Mouse (Mus musculus) stomach, embryonic 14.5 days (tissue): ENCODE results near the gene Gm17949. TPM values are rescaled to one million over a fixed set of nuclear protein-coding genes. Genes with fewer than 3 reads are reported as not detected.

Experiments used
- ATAC-seq: fragments of 200-750 bp; cut with Nextera tagmentation; 2 replicates; pipeline ENCODE4 v1.8.0; 2017; ENCODE audit warnings: low read depth, moderate TSS enrichment; ENCODE audit not compliant: insufficient number of reproducible peaks, insufficient read depth, low FRiP score
- H3K27ac ChIP-seq: fragments of 300-500 bp; sonication (generic); 2 replicates; pipeline ENCODE4 v1.5.1; 2014; ENCODE audit warnings: mild to moderate bottlenecking, low read length, moderate library complexity, mixed read lengths
- H3K27me3 ChIP-seq: fragments of 300-500 bp; sonication (generic); 2 replicates; pipeline ENCODE4 v1.6.1; 2014; ENCODE audit warnings: low read length, control low read depth, mixed read lengths; ENCODE audit not compliant: control insufficient read depth, insufficient read depth
- H3K36me3 ChIP-seq: fragments of 300-500 bp; sonication (generic); 2 replicates; pipeline ENCODE4 v1.6.1; 2014; ENCODE audit warnings: mild to moderate bottlenecking, control low read depth, low read length, moderate library complexity, mixed read lengths; ENCODE audit not compliant: control insufficient read depth, insufficient read depth
- H3K4me1 ChIP-seq: fragments of 300-500 bp; sonication (generic); 2 replicates; pipeline ENCODE4 v1.6.1; 2014; ENCODE audit warnings: low read length, control low read depth, mixed read lengths; ENCODE audit not compliant: control insufficient read depth, insufficient read depth
- H3K4me2 ChIP-seq: fragments of 300-500 bp; sonication (generic); replicated peaks from 2 replicates; pipeline ENCODE4 v1.6.1; 2014; ENCODE audit warnings: low read depth, low read length, control low read depth
- H3K4me3 ChIP-seq: fragments of 300-500 bp; sonication (generic); 2 replicates; pipeline ENCODE4 v1.5.1; 2014; ENCODE audit warnings: low read depth, low read length, control low read depth
- H3K9ac ChIP-seq: fragments of 300-500 bp; sonication (generic); replicated peaks from 2 replicates; pipeline ENCODE4 v1.6.1; 2014; ENCODE audit warnings: low read depth, mild to moderate bottlenecking, control low read depth, low read length, moderate library complexity, mixed read lengths
- H3K9me3 ChIP-seq: fragments of 300-500 bp; sonication (generic); 2 replicates; pipeline ENCODE4 v1.6.1; 2016; ENCODE audit warnings: low read depth, low read length, control low read depth; ENCODE audit not compliant: control insufficient read depth
- WGBS: fragments of 180-500 bp; shearing (Covaris S2); extraction: QIAGEN DNeasy Blood & Tissue Kit; methylation state at CpG from one replicate; pipeline ENCODE4 v1.1.7; 2014; 5-methylcytosine and 5-hydroxymethylcytosine counted together
- polyA plus RNA-seq: library from polyadenylated mRNA; unstranded; fragments of >200 nt; fragmentation: Nextera tagmentation; extraction: Ambion mirVana; gene quantifications from 2 replicates; pipeline ENCODE4 v1.2.1, GENCODE M21; 2014

Gene Gm17949
- polyA plus RNA-seq, 1 experiment from 2014 or later, result 0.77 TPM

DNA sequence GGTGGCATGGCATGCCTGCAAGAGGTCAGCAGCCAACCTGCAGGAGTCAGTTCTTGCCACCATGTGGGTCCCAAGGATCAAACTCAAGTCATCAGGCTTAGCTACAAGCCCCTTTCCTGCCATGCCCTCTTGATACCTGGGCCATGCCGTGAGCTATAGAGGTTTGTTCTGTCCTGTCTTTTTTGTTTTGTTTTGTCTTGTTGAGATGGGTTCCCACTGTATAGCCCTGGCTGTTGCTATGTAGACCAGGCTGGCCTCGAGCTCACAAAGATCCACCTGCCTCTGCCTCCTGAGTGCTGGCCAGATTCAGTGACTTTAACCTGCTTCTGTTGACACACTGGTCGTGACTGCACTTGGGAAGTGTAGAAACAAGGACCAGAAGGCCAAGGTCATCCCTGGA lies 35.9 kb upstream of the Gm17949 start:
- Histone ChIP-seq H3K9me3 (no peaks in the 10 kb centered on the region), H3K4me2 (no peak overlapping the region), H3K36me3 (no peaks in the 10 kb centered on the region), H3K27me3 (no peaks in the 10 kb centered on the region), H3K4me3 (no peak overlapping the region), H3K9ac (no peak overlapping the region), H3K4me1 (no peaks in the 10 kb centered on the region), H3K27ac (no peak overlapping the region)
- ATAC-seq, result no peak
- WGBS, result 69% methylated on average over 3 of the region's 3 CpGs

DNA sequence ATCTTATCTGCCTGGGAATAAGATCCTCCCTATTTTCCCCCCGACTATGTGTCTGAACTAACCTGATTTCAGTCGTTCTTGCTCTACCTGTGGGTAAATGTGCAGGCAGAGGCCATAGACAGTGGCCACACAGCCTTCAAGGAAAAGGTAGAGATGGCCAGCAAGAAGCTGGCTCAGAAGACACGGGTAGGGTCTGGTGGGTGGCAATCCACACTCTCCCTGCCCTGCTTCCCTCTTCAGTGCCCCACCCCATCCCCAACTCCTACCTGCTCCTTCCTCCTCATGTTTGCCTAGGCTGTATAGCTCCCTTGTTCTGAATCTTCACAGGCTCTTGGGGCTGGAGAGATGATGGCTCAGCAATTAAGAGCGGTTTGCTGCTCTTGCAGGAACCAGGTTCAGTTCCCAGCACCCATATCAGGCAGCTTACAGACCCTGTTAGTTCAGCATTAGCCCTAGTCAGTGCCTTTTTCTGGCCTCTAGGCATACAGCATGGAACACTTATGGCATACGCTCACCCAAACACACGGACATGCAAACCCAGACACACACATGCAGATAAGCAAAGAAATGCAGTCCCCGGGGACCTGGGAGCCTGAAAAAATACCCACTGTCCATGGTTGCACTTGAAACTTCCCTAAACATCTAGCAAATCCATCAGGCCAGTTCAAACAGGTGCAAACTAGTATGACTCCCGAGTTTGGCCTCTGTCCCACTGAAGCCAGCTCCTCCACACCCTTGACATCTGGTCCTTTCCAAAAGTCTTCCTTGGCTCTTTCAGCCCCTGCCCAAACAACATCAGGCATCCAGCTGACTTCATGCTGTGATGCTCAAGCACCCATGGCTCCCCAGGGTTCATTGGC lies 34.5 kb upstream of the Gm17949 start:
- Histone ChIP-seq H3K9me3 (no peaks in the 10 kb centered on the region), H3K4me3 (no peak overlapping the region), H3K4me2 (no peak overlapping the region), H3K27me3 (no peaks in the 10 kb centered on the region), H3K36me3 (no peaks in the 10 kb centered on the region), H3K9ac (no peak overlapping the region), H3K4me1 (no peaks in the 10 kb centered on the region), H3K27ac (no peak overlapping the region)
- 71% methylated on average over 8 of the region's 8 CpGs for WGBS
- no peak for ATAC-seq

DNA sequence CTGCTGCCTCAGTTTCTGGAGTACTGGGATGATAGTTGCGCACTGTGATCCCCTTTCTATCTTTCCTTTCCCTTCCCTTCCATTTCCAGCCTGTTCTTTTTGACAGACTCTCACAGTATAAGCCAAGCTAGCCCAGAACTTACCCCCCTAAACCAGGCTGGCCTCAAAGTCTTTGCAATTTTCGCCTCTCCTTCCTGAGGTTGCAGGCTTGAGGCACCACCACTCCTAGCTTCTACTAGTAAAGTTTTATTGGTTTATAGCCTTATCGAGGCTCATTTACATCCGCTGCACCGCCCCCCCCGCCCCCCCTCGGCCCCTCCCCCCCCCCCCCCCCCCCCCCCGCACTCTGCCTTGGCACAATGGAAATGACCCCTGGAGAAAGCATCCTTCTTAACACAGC lies 31.7 kb upstream of the Gm17949 start:
- no peak overlapping the region for H3K27ac ChIP-seq
- H3K36me3 ChIP-seq, result no peaks in the 10 kb centered on the region
- no peak overlapping the region for H3K4me2 ChIP-seq
- H3K9me3 ChIP-seq, result no peaks in the 10 kb centered on the region
- 29% methylated on average over 7 of the region's 8 CpGs for WGBS
- no peak overlapping the region for H3K9ac ChIP-seq
- H3K27me3 ChIP-seq, result no peaks in the 10 kb centered on the region
- ATAC-seq, result no peak
- H3K4me3 ChIP-seq, result no peak overlapping the region
- H3K4me1 ChIP-seq, result no peaks in the 10 kb centered on the region

DNA sequence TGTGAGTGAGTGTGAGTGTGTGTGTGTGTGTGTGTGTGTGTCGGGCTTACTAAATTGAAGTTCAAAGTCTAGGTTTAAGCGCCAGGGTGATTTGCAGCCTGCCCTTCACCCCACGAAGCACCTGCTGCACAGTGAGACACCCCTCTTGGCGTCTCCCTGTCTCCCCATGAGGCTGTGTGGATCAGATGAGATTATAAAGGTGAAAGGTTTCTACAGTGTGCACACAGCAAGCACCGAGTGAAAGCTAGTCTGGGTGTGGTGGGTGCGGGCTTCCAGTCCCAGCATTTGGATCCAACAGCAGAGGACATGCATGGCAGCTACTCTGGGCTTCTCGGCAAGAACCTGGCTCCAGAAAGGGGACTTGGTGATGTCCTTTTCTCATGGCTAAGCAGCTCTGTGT lies 30.2 kb upstream of the Gm17949 start:
- no peak overlapping the region for H3K9ac ChIP-seq
- no peak overlapping the region for H3K4me3 ChIP-seq
- no peaks in the 10 kb centered on the region for H3K27me3 ChIP-seq
- H3K4me1 ChIP-seq, result no peaks in the 10 kb centered on the region
- no peak overlapping the region for H3K4me2 ChIP-seq
- H3K9me3 ChIP-seq, result no peaks in the 10 kb centered on the region
- H3K36me3 ChIP-seq, result no peaks in the 10 kb centered on the region
- H3K27ac ChIP-seq, result no peak overlapping the region
- ATAC-seq, result no peak
- 62% methylated on average over 7 of the region's 7 CpGs for WGBS

DNA sequence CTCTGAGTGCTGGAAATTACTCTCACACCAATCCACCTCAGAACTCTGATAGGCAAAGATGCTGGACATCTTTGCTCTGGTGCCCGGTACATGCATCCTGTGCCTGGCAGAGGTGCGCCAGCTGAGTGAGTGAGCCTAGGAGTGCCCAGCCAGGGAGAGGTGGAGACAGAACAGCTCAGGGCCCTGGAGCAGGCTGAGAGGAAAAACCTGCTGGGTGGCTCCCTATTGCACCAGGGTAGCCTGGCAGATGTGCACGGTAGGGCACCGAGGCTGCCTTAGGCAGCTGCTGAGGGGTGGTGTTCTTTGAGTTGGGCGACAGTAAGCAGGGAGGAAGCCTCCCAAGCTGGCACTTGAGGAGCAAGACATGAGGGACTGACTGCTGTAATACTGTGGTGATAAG lies 29.3 kb upstream of the Gm17949 start, which contains the start of gene Acer1:
Gene Acer1, minus strand, starts transcription at position 114 of the 400 bp plus-strand sequence.
- no peak for ATAC-seq
- no peaks in the 10 kb centered on the region for H3K36me3 ChIP-seq
- no peak within 1 kb of the TSS for H3K27ac ChIP-seq
- H3K9ac ChIP-seq, result no peak within 1 kb of the TSS
- no peaks in the 10 kb centered on the region for H3K27me3 ChIP-seq
- H3K4me3 ChIP-seq, result no peak within 1 kb of the TSS
- H3K4me2 ChIP-seq, result no peak within 1 kb of the TSS
- no peaks in the 10 kb centered on the region for H3K4me1 ChIP-seq
- WGBS, result 75% methylated on average over 5 of the region's 5 CpGs
- H3K9me3 ChIP-seq, result no peaks in the 10 kb centered on the region

DNA sequence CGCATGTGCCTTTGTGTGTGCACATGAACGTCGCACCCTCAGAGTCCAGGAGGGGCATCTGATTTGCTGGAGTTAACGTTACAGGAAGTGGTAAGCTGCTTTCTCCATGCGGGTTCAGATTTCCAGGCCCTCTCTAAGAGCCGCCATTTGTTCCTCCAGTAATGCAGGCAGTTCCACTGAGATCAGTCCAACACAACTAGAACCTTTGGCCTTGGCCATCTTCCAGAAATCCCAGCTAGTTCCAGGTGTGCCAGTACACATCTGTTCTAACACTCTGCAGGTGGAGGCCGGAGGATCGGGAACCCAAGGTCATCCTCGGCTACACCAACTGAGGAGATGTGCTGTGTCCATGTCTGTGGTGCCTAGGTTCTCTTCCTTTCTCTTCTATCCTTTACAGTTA lies 26.4 kb upstream of the Gm17949 start:
- WGBS, result 83% methylated on average over 9 of the region's 9 CpGs
- Histone ChIP-seq H3K27ac (no peak overlapping the region), H3K4me3 (no peak overlapping the region), H3K4me1 (no peaks in the 10 kb centered on the region), H3K9me3 (no peaks in the 10 kb centered on the region), H3K9ac (no peak overlapping the region), H3K4me2 (no peak overlapping the region), H3K27me3 (no peaks in the 10 kb centered on the region), H3K36me3 (no peaks in the 10 kb centered on the region)
- no peak for ATAC-seq

DNA sequence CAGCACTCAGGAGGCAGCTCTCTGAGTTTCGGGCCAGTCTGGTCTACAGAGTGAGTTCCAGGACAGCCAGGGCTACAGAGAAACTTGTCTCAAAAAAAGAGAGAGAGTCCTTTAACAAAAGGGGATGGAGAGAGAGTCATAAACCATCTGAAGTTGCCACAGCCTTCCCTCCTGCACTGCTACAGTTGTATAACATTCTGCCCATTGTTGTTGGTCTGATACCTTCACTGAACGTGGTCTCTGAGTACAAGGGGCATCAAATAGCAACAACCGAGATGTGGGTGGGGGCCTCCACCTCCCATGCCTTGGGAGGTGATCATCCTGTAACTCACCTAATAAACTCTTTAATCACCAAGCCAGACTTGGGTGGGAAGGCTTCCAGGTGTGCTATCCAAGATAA lies 25.6 kb upstream of the Gm17949 start:
- Histone ChIP-seq H3K4me3 (no peak overlapping the region), H3K4me1 (no peaks in the 10 kb centered on the region), H3K27ac (no peak overlapping the region), H3K4me2 (no peak overlapping the region), H3K9me3 (no peaks in the 10 kb centered on the region), H3K36me3 (no peaks in the 10 kb centered on the region), H3K9ac (no peak overlapping the region), H3K27me3 (no peaks in the 10 kb centered on the region)
- WGBS, result 69% methylated on average over 3 of the region's 3 CpGs
- ATAC-seq, result no peak

DNA sequence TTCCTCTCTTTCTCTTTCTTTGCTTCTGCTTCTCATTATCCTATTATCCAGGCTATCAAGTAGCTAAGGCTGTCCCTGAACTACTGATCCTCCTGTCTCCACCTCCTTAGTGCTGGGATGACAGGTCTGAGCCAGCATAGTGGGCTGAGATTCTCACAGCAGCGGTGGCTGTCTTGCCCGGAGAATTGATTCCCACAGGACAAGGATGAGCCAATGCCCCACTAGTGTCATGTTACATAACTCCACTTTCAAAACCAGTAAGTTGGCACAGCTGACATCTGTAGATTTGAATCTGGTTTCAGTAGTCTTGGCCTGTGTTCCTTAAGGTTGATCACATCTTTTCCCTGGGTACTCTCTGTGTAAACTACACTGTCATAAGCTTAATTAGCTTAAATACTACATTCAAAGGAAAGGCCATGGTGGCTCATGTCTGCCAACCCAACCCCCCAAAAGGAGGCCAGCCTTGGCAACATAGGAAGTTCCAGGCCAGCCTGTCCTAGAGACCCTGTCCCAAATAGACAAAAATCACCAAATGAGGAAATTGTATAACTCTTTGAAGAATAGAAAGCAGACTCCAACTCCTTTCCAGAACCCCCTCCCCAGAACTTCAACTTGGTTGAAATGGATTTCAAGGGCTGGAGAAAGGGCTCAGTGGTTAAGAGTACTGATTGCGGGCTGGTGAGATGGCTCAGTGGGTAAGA lies 25.0 kb upstream of the Gm17949 start:
- H3K27ac ChIP-seq, result no peak overlapping the region
- H3K9me3 ChIP-seq, result no peaks in the 10 kb centered on the region
- H3K36me3 ChIP-seq, result no peaks in the 10 kb centered on the region
- no peak for ATAC-seq
- H3K27me3 ChIP-seq, result no peaks in the 10 kb centered on the region
- H3K4me3 ChIP-seq, result no peak overlapping the region
- H3K4me2 ChIP-seq, result no peak overlapping the region
- peaks cover 5% of the 10 kb centered on the region for H3K4me1 ChIP-seq
- H3K9ac ChIP-seq, result no peak overlapping the region
- WGBS, result 84% methylated on average over 3 of the region's 3 CpGs
